Mouse (Mus musculus): ENCODE measurements around the gene Snn.

Gene Snn

GRCm38 (mm10) chr16:11084181-11084580, 23.4 kb downstream of the Snn start:
- DNase-seq (ENCODE audit: low spot score), result no peak

DNA sequence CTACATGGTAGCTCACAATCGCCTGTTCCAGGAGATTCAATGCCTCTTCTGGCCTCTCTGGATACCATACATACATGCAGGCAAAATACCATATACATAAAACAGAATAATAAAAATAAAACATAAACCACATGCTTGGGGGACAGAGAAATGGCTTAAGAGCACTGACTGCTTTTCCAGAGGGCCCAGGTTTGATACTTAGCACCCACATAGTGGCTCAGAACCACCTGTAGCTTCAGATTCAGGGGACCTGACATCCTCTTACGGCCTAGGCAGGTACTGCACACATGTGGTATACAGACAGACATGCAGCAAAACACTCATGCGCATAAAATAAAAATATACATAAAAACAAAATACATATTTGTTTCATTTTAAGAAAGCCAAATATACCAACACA, 25.6 kb downstream of the Snn start:
- no peak for DNase-seq (ENCODE audit: low spot score)

DNA sequence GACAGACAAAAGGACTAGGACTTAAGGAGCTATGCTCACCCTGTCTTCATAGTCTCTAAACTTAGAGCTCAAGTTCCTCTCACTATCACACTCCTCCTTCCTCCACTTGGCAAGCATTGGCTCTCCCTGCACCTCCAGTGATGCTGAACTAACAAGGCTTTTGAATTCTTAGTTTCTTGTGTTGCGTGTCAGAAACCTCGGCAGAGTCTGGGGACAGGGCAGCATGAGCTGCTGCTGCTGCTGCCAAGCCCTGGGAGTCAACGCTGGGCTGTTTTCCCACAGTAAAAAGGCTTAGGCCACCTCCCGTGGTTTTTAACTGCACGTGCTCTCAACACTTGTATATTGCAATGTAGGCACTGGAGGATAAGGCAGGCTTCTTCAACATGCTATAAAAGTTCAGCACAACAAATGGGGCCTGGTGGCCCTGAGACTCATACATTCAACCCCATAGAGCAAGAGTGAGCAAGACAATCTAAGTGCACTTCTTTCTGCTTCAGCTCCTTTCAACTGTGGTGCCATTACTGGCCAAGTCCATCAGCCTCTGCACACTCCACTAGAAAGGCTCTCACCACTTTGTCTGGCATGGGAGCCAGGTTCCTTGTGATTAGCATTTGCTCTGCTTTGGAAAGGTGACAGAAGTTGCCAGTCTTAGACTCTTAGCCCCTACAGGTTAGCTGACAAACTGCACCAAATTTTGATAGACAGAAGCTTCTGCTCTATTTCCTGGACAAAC, 26.3 kb downstream of the Snn start:
- no peak for DNase-seq (ENCODE audit: low spot score)

DNA sequence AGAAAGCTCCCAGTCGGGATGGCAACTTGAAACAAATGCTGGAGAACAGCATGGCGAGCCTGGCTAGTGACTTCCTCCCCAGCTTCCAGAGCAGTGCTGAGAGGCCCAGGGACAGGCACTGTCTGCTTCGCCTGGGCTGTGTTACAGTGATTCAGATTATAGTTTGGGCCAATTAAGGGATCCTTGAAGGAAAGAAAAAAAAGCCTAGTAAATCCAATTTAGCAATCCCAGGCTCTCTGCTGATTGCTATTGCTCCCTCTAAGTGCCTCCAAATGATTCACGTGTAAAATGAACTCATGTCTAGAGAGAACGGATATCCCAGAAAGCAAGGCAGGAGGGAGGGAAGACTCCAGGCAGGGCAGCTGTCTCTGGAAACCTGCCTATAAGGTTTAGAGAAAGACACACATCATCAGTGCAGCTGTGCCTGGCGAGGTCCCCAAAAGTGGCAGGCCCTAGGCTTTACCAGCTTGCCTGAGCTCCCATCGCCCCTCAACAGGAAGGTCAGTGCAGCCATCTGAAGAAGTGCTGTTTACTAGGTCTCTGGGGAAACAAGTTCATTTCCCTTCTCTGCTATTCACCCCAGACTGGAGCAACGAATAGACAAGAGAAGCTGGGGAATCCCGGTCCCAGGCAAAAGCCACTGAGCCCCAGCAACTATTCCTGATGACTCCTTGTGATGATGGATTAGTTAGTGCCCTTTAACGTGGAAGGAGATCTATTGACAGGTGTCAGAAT, 30.3 kb downstream of the Snn start:
- no peak for DNase-seq (ENCODE audit: low spot score)

- DNase-seq (ENCODE audit: low spot score), result no peak
Observed at GRCm38 (mm10) chr16:11092061-11092460, 31.3 kb downstream of the Snn start.

GRCm38 (mm10) chr16:11092523-11092922, 31.8 kb downstream of the Snn start:
- no peak for DNase-seq (ENCODE audit: low spot score)

DNA sequence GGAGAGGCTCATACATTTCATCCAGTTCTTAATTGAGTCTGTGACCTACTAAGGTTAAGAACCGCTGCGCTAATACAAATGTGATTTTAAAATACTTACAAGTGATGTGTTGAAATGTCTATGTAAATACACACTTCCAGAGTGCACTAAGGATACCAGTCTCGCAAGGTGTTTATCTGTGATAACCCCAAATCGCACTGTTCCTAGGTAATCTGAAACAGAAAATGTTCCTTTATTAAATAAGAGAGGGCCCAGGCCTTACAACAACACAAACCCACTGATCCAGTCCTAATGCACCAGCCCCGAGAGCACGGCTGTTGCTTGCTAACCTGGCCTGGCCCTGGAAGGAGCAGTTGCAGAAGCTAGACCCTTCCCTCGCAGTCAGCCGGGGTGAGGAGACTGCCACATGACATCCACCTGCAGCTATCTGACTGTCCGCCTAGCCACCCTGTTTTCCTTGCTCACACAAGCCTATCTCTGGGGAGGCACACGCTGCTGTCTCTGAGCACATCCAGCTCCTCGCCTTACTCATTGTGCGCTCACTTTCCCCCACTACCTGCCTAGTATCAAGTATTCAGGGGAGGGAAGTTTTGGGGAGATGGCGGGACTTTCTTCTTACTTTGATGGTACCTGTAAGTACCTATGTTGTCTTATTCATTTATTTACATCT, 33.1 kb downstream of the Snn start:
- no peak for DNase-seq (ENCODE audit: low spot score)

GRCm38 (mm10) chr16:11097301-11097700, 36.6 kb downstream of the Snn start:
- DNase-seq (ENCODE audit: low spot score), result no peak

GRCm38 (mm10) chr16:11104905-11105304, 44.2 kb downstream of the Snn start:
- no peak for DNase-seq (ENCODE audit: low spot score)

- peak; percentile 13 for DNase-seq (ENCODE audit: low spot score)
Observed at GRCm38 (mm10) chr16:11109198-11109740, 48.5 kb downstream of the Snn start.

- DNase-seq (ENCODE audit: low spot score), result no peak
Observed at GRCm38 (mm10) chr16:11122625-11123024, 61.9 kb downstream of the Snn start.

DNA sequence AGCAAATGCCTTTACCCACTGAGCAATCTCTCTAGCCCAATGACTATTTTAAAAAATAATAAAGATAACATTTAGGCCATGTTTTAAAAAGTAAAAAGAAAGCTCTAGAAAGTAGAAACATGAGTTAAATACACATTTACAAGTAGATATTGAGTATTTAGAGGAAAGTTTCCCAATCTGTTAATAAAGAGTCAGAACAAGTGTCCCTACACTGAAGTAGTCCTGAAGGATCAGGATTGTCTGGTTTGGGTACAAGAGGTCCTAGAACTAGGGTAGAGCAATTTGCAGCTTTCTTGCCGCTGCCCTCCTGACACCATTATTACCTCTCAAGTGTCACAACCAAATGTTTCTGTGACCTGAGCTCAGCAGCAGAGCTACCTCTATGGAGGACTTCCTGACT, 63.4 kb downstream of the Snn start:
- DNase-seq (ENCODE audit: low spot score), result no peak
